Mouse (Mus musculus): ENCODE results near the gene Cpa2. TPM values are rescaled to one million over a fixed set of nuclear protein-coding genes. Genes with fewer than 3 reads are reported as not detected.

Gene Cpa2
- total RNA-seq (2014; fragmentation: Nextera tagmentation) (not detected in 2 replicates), total RNA-seq (2017) (0.30 and 1.1 TPM in 2 replicates)

DNA sequence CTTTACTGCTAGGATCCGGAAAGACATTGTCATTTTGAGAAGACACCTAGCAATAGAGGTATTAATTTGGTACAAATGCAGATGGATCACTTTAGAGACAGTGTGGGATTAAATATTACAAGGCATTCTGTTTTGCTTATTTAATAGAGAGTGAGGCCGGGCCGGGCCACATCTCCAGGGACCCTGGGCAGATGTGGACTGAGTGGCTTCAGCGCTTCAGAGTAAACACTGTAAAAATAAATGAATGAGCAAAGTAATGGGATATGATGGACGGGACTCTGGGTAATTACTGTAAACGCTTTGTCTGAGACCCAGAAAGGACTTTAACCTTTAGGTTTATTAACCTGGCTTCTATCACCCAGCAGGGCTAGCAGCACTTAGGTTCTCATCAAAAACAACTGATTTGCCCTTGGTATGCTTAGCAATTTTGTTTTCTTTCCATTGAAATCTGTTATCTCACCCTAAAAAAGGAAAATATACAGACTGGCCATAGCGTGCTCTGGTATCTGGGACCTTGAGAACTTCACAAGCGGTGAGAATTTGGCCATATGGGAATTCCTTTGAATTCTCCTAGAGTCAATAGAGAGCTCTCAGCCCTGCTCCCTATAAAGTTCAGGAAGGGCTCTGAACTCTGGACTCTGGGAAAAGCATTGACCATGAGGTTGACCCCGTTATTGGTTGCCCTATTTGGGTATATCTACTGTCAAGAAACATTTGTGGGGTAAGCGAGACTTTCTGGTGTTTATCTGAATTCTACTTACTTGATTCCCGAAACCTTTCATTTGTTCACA is at the start of gene Cpa2:
Cpa2 (plus strand) TSS at position 574 of the 791 bp plus-strand sequence.
- no peak for ATAC-seq (replicated peaks; ENCODE audit: poor library complexity, severe bottlenecking)

DNA sequence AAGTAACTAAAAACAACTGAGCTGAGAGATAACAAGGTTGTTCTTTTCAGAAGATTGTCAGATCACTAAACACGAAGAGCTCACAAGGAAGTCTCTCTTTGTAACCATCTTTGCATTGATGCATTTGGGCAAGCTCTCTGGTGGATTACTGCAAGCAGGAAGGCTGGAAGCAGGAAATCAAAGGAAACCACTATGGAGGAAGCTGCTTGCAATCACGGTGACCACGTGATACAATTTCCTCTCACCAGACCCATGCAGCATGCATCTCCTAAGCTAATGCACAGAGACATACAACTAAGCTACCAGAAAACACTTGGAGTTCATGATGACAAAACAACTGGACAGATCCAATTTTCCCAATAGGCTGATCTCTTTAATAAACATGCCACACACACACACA is 42.3 kb upstream of the Cpa2 start:
- peak; percentile 65 for ATAC-seq (replicated peaks; ENCODE audit: poor library complexity, severe bottlenecking)

DNA sequence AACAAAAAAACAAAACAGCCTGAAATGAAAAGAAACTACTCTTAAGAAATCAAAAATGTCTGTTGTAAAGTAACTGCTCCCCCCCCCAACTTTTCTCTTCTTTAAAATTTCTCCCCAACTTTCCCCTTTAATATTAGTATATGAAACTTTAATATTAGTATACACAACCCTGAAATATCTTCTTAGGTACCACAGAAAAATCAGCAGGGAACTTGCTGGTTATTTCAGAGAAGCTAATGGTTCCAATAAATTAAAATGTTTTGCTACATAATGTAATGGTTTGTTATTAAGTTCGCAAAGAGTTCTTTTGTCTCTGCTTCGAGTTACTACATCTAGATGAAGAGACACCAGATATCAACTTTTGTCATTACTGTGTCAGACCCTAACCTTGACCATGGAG is 32.6 kb upstream of the Cpa2 start:
- ATAC-seq (replicated peaks; ENCODE audit: poor library complexity, severe bottlenecking) = no peak

DNA sequence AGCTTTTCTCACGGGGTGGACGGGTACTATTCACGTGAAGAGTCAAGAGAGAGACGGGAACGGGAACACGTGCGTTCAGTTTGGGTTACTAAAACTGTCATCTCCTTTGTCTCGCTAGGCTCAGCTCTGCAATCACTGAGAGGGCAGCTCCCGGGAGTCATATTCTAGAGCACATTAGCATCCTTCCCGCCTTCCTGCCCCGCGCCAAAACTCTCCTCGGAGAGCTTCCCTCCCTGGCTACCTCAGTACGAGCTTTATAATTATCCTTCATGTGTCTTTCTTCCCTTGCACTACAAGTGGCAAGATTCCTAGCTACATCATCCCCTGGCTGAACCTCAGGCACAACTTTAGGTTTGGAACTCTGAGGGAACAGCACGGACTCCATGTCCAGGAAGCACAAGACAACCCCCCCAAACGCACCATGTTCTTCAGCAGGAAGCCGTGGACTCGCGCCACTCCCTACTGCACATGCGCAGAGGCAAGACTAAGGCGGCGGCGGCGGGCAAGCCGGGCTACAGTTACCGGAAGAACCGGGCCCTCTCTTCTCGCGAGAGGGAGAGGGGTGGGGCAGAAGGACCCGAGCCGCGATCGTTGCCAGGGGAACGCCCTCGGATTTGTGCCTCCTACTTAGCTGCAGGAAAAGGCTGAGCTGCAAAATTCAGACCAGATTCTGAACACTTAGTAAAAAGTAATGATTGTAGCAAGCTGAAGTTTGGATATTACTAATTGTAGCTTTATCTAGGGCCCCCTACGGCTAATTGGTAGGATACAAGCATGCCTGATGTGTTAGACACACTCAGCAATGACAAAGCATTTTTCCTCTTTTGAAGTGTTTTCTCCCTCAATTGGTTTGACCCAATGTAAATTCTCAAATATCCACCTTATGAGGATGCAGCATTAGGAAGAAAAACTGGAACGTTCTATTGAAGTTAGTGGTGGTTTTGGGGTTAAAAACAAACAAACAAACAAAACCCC is 31.8 kb upstream of the Cpa2 start, which contains the start of the genes Tmem209 and Ssmem1:
Tmem209 (minus strand) TSS at position 519 of the 975 bp plus-strand sequence.
Ssmem1 (plus strand) TSS at position 585 of the 975 bp plus-strand sequence.
- ATAC-seq (replicated peaks; ENCODE audit: poor library complexity, severe bottlenecking) = peak; percentile 99

DNA sequence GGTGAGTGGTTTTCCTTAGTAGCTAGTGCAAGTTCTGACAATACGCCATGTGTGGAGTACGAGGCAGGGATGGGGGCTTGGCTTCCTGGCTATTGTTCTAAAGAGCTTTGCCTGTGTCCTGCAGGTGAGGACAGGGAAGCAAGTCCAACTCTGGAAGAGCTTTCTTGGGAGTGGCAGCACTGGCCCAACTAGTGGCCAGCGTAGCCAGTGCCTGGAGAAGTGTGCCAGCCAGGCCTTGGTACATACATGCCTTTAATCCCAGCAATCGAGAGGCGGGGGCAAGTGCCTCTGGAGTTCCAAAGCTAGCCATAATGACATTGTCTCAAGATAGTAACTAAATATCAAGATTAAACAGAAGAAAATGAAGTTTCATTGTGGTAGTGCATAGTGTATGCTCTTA is 31.1 kb upstream of the Cpa2 start:
- no peak for ATAC-seq (replicated peaks; ENCODE audit: poor library complexity, severe bottlenecking)

DNA sequence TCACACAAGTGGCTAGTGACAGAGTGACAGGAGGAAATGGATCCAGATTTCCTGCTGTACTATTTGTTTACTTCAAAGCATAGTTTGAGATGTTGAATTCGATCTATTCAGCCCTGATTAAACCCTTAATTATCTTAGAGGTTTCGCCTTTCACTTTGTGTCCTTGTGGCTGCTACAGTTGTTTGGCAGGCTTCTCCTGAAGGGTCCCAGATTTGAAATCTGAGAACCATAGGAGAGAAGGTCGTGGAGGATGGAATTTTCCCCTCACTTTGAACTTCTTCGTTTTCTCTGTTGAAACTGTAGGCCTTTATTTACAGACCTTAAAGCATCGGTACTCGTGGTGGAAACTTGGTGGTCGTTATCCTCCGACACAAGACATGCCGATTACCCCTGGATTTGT is 27.1 kb upstream of the Cpa2 start:
- no peak for ATAC-seq (replicated peaks; ENCODE audit: poor library complexity, severe bottlenecking)

DNA sequence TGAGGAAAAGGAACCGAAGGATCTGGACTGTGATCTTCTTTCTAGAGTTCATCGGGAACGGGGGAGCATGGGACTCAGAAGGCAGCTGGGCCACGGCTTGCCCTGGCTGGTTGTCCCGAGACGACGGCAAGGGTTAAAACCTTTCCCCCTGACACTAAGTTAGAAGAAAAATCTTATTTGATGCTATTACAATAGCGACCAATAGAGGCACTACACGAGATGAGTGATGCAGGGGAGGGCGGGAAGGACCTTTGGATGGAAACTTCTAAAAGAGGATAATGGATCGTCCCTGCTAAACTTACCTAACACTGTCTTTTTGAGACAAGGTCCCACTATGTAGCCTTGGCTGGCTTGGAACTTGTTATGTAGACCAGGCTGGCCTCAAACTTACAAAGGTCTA is 21.0 kb upstream of the Cpa2 start:
- peak; percentile 37; the same call in 1 of the 2 replicates for ATAC-seq (replicated peaks; ENCODE audit: poor library complexity, severe bottlenecking)

DNA sequence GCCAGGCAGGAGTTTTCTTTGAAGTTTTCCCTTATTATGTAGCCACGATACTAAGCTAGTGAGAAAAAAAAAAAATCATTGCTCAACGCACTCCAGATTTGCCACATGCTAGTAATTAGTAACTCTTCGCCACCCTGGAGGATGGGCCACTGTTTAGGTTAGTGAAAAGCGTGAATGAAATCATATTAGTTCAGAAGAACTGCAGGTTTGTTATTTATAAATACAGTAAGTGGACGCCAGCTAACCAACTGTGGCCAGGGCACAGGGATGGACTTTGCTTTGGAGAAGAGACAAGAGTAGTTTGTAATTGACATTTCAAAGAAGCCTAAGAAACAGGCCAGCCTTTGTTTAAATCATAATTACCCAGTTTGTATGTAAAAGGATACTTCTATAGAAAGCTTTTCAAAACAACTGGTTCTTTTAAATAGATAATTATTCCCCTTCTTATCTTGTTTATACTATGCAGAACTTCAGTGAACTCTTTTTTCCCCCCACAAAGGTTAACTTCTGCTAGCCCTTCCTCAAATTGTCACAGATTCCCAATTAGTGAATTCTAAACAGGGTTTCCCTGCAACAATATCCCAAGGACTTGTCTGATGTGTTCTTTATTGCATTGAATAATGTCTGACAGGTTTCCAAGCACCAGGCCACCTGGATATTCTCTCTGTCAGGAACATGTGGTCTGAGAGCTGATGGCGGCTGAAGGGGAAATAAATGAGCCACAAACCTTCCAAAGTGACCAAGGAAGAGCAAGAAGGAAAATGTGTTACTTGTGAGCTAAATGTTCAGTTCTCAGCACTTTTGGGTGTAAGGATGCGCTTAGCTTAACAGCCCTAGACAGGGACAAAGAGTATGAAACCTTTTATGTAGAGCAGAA is 15.7 kb upstream of the Cpa2 start:
- no peak for ATAC-seq (replicated peaks; ENCODE audit: poor library complexity, severe bottlenecking)

DNA sequence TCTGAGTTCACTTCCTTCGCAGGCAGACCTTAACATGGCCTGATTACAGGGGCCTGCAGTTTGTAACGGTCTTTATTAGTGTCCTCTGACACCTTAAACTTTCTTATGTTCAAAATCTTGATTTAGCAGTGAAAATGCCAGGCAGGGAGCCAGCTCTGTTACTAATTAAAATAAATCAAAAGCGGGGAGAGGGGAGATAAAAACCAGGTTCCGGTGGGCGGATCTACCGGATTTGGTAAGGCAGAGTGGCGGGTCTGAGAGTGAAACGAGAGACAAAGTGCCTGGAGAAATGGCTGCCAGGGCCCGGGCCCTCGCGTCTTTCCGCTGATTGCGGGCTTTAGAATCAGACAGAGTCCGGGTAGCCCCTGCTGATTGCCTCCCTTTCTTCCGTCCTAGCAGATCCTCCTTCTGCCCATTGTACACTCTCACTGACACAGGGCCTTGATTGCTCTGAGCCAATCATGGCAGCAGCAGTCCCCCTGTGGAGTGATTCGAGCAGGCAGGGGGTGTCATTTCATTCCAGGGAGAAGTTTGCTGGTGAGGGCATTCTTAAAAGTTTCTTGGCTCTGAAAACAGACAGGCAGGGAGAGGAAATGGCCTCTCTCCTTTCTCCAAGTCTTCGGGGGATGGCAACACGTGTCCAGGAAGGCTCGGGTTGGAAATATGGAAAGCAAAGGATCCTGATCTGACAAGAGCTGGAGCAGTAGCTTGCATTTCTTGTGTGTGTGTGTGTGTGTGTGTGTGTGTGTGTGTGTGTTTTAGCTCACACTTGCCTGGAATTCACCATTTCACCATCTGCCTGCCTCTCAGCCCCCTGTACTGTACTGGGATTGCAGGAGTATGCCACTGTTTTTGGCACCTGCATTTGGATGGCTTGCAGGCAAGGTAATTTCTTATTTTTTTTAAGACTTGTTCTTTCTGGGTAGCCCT is 14.5 kb upstream of the Cpa2 start:
- peak; percentile 33; the same call in 1 of the 2 replicates for ATAC-seq (replicated peaks; ENCODE audit: poor library complexity, severe bottlenecking)

DNA sequence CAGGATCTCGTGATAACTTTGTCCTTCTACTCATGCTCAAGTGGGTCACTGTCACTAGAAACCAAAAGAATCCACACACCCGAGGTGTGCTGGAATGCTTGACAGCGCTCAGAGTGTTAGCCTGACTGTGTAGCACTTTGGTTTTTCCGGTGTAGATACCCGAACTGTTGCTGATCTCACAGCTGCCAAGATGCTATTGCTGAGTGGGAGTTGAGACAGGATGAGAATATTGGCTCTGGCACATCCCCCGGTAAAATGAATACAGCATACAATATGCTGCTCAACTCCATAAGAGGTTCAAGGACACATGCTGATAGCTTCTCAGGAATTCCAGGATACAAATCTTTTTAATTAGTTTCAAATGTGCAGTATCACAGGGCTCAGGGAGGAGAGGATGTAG is 12.6 kb upstream of the Cpa2 start:
- no peak for ATAC-seq (replicated peaks; ENCODE audit: poor library complexity, severe bottlenecking)

DNA sequence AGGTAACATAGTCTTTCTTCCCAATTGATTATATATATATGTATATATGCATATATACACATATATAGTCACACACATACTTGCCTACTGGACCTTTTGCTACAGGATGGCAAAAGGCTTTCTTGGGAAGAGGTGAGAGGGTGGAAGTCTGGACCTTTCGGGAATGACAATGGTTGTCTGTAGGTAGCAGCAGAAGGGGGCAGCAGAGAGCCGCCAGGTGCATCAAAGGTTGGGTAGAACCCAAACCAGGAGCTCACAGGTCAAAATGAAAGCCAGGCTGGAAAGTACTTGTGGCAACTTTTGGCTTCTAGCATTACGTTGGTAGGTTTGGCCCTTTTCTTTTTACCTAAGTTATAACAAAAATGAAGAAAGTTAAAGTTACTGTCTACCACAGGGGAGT is 6.0 kb upstream of the Cpa2 start:
- ATAC-seq (replicated peaks; ENCODE audit: poor library complexity, severe bottlenecking) = peak; percentile 37; the same call in 1 of the 2 replicates

DNA sequence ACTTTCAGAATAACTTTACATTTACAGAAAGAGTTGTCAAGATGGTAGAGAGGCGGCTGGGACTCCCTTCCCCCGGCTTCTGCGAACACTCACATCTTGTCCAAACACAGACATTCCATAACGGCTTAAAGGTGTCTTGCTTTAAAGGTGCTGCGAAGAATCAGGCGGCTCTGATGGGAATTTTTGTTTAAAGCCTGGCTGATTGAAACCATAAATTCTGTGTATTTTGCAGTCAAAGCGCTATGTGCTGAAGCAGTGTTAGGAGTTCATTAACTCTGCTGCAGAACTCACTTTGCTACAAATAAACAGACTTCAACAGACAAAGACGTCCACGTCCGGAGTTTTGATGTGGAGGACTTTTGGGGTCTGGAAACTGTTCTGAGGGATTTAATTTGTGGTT is 3.1 kb upstream of the Cpa2 start:
- ATAC-seq (replicated peaks; ENCODE audit: poor library complexity, severe bottlenecking) = no peak

DNA sequence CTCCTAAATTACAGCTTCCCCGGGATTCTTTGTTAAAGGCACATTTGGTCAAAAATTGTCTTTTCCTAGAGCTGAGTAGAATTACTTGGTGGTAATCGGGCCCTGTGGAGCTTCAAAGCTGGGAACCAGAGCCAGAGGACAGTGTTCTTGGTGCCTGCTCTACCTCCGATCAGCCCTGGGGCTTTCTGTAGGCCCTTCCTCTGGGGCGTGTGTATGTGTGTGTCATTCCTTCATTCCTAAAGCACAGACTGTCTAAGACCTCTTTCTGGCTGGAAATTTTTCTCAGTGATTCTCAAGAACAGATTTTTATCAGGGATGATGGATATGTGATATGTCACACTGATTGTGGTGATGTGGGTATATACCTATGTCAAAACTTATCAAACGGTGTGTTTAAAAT is 2.6 kb upstream of the Cpa2 start:
- ATAC-seq (replicated peaks; ENCODE audit: poor library complexity, severe bottlenecking) = no peak

DNA sequence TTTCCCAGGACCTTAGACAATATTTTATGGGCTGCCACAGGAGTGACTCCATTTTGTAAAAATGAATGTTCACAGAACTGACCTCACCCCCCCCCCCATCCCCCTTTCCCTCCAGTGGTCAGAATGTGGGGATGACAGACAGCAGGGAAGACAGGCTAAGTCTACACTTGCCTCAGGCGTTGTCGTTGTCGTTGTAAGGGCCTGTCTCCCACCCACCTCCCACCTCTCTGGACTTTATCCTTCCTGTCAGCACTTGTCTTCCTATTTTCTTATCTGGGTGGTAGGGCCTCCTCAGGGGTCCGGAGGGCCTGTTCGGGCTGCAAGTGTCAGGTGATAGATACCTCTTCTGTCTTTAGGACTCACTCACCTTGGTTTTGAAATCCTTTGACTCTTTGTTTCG is 895 bp downstream of the Cpa2 start:
- no peak for ATAC-seq (replicated peaks; ENCODE audit: poor library complexity, severe bottlenecking)

DNA sequence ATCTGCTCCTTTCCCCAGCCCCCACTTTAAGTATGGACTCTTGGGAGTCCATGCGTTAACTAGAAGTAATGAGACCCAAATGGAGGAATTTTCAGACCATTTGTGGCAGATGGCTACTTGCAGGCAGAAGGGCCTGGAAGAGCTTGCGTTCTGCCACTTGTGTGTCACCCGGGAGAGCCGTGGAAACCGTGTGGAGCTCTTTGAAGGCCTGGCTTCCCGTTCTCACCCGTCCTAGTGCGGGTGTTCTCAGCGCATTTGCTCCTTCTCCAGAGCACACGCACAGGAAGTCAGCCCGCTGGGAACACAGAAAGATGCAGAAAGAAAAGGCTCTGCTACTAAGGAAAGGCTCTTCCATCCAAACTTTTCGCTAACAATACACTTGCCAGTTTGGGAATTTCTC is 1.7 kb downstream of the Cpa2 start:
- ATAC-seq (replicated peaks; ENCODE audit: poor library complexity, severe bottlenecking) = no peak

DNA sequence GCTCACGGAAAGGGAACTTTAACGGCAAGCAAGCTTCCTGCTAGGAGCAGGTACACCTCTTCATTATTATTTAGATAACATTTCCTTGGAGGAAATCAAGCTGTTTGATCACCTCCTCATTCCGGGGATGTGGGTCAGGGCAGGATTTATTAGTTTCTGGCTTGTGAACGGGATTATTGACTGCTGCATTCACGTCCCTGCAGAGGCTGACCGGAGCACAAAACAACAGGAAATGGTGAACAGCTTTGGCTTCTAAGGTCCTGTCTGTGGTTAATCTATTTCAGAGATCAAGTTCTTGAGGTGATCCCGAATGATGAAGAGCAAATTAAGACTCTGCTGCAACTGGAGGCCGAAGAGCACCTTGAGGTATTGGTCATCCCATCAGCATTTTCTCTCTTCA is 2.5 kb downstream of the Cpa2 start:
- no peak for ATAC-seq (replicated peaks; ENCODE audit: poor library complexity, severe bottlenecking)

DNA sequence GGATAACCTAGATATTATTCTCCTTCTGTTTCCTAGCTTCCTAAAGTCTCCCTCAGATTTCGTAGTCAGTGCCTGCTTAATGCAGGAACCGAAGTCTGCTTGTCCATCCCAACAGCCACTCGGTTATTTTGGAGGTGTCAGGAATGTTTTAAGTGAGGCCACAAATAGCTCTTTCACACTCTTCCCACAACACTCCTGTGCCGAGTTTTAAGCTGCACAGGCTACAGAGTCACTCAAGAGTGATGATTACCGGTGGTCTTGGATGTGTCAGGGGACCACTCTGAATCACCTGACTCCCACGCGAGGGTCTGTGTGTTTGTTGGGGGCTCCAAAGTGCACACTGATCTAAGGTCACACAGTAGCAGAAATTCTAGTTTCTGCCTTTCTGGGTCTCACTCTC is 4.3 kb downstream of the Cpa2 start:
- no peak for ATAC-seq (replicated peaks; ENCODE audit: poor library complexity, severe bottlenecking)

DNA sequence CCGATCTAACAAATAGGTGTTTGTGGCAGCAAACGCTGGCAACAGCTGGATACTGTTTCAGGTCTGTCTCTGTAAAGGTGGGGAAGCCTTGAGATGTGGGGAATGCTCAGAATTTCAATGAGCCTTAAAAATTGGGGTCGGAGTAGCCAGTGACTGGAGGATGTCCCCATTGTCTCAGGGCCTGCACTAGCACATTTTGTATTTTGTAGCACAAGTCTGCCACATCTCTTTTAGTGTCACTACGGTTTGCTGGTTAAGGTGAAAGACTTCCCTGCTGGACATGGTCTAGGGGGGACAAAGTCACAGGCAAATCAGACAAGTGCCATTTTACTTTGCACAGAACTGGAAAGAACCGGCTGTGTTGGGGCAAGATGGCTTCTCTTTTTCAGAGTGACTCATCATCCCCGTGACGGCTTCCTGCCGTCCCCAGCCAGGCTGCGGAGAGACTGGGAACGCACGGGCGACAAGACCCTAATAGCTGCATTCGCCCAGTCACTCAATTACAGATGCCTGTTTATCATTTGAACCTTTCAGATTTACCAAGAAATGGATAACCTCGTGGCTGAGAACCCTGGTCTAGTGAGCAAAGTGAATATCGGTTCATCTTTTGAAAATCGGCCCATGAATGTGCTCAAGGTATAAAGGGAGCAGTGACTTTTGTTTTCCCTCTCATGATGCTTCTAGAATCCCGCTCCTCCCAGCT is 5.3 kb downstream of the Cpa2 start:
- ATAC-seq (replicated peaks; ENCODE audit: poor library complexity, severe bottlenecking) = peak; percentile 68
